Mouse (Mus musculus) heart, postnatal 14 days (tissue): Measurements from ENCODE around the gene Cmbl. TPM values are rescaled to one million over a fixed set of nuclear protein-coding genes. Genes with fewer than 3 reads are reported as not detected.

ENCODE experiments used
- DNase-seq, 2 experiments: peaks; one replicate each; pipeline ENCODE4 v3.0.0; 2021 to 2022
- intact Hi-C: fragments of 180-260 bp; cut with DNase I; formaldehyde crosslinking; loops from one replicate; pipeline ENCODE4 v1.15.1; 2025
- long read RNA-seq, 2 experiments: library from polyadenylated mRNA; stranded (forward); transcript quantifications; one replicate each; pipeline ENCODE4 v2.0.0; 2021
- total RNA-seq, 2 experiments: library from RNA; stranded (reverse); gene quantifications; 2 replicates each; pipeline ENCODE4 v1.2.3; 2021

The Cmbl gene
- 10 to 100 TPM; 25.6 to 26.5 TPM for total RNA-seq
- long read RNA-seq, experiment 1, transcript Cmbl-201 (6 exons, 1,155 nt) = major isoform, 24 of 26 reads
- long read RNA-seq, experiment 1, partial matches to known transcripts = 0 of 26 reads
- long read RNA-seq, experiment 1, other reads (novel, unspliced or antisense) = 2 of 26 reads
- long read RNA-seq, experiment 2, transcript Cmbl-201 (6 exons, 1,155 nt) = major isoform, 16 of 20 reads
- long read RNA-seq, experiment 2, partial matches to known transcripts = 1 of 20 reads
- long read RNA-seq, experiment 2, other reads (novel, unspliced or antisense) = 3 of 20 reads

GRCm38 (mm10) chr15:31565184-31565583, at the start of gene Cmbl:
TSS of gene Cmbl (plus strand) at chr15:31565389.
- intact Hi-C loops = no loop called here
- no peak for DNase-seq

DNA sequence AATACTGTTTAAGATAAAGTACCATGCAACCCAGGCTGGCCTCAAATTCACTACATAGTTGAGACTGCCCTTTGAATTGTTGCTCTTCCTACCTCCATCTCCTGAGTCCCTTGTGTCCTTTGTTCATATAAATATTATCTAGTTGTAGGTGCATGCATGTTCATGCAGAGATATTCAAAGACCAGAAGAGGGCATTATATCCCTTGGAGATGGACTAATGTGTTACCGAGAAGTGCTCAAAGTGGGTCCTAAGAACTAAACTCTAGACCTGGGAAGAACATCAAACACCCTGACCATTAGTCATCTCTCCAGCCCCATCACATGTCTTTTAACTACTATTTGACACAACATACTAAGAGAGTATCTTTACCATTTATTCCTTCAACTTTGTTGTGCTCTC, 48.0 kb upstream of the Cmbl start:
- intact Hi-C loops = loop anchor here (1.0 kb wide), 1 partner anchor 69 kb away; no protein-coding TSS in a partner anchor
- no peak for DNase-seq

- intact Hi-C loops = no loop called here
- DNase-seq = no peak
Measured at GRCm38 (mm10) chr15:31518371-31518770, 46.8 kb upstream of the Cmbl start.

DNA sequence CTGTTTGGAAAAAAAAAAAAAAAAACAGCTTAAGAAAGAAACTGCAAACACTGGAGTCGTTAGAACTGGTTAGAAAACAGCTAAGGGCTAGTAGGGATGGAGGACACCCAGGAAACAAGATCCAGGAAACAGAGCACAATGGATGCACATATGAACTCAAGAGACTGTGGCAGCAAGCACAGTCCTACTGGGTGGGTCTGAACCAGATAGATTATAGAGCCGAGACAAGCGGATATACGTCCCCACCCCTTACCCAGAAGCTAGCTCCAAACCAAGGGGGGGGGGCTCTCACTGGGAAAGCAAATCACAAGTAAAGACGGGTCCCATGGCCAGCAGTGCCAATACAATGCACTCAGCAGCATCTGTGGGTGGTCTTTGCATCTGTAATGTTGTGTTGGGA, 46.2 kb upstream of the Cmbl start:
- no peak for DNase-seq
- intact Hi-C loops = no loop called here

DNA sequence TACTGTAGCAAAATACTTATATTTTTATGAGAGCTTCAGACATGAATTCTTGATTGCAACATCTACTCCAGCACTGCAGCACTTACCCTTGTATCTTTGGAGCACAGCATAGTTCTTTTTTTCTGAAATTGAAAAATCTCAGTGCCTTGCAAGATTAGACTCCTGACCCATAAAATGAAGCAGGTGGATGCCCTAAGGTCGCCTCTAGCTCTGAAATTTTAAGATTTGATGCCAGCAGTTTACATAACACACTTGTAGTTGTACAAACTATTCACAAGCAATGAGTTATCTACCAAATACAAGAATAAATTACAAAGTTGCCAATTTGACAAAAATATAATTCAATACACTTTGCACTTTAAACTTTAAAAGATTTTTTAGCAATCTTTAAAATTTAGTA, 38.7 kb upstream of the Cmbl start:
- no peak for DNase-seq

DNA sequence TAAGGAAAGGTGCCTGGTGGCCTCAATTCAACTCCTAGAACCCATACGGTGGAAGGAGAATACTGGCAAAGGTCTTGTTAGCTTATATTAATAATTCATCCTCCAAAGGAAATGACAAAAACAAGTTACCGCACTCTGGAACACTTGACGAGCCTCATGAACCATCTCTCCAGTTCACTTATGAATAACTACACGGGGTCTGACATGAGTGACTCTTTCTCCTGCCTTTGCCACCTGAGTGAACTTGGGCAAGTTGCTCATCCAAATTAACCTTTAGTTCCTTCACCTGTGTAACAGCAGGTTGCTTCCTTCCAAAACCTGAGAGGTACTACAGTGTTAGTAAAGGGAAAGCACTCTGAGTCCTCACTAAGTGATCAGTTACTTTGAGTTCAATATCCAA, 36.7 kb upstream of the Cmbl start:
- intact Hi-C loops = no loop called here
- no peak for DNase-seq

More for the DNA sequence above, 38.7 kb upstream of the Cmbl start:
- intact Hi-C loops = no loop called here

GRCm38 (mm10) chr15:31529103-31529502, 36.1 kb upstream of the Cmbl start:
- DNase-seq = no peak
- intact Hi-C loops = no loop called here

GRCm38 (mm10) chr15:31529811-31530658, 35.2 kb upstream of the Cmbl start:
- intact Hi-C loops = loop anchor here (5.0 kb wide), 2 partner anchors 42 to 57 kb away; no protein-coding TSS in a partner anchor
- DNase-seq = peak; percentile 44 to 49

GRCm38 (mm10) chr15:31530659-31531445, 34.3 kb upstream of the Cmbl start, which contains the start of gene March6:
TSS of gene March6 (minus strand) at chr15:31531053.
- intact Hi-C loops = loop anchor here (5.0 kb wide), 2 partner anchors 41 to 56 kb away; no protein-coding TSS in a partner anchor
- DNase-seq = peak; percentile 91 to 94

DNA sequence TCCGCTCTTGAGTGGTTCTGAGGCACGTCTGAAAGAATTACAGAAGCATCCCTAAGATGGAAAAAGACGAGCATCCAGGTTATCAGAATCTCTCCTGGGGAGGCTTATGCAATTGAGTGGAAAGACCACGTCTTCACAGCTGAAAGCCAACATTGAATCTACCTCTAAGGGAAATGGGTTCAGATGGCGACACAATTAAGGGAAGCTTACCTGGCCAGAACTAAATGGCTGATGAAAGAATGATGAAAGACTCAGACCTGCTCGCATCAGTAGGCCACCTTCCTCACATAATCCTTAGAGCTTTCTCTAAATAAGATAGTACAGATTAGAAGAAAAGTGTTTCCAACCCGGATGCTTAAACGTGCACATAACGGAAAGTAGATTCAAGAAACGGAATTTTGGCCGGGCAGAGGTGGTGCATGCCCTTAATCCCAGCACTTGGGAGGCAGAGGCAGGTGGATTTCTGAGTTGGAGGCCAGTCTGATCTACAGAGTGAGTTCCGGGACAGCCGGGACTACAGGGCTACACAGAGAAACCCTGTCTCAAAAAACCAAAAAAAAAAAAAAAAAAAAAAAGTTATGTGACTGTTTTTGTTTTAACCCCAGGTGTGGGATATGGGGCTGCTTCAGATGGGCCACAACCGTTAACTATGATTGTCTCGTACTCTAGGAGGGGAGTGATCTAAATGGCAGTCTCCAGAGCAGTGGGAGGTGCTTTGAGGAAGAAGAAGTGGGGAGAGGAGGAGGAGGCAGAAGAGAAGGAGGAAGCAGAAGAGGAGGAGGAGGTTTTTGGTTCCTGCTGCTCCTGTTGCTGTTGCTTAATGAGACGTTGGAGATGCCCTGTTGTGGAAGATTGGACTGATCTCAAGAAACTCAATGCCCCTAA, 33.5 kb upstream of the Cmbl start:
- no peak for DNase-seq
- intact Hi-C loops = loop anchor here (5.0 kb wide), 2 partner anchors 41 to 56 kb away; no protein-coding TSS in a partner anchor

GRCm38 (mm10) chr15:31532331-31533021, 32.7 kb upstream of the Cmbl start:
- intact Hi-C loops = loop anchor here (5.0 kb wide), 2 partner anchors 40 to 55 kb away; no protein-coding TSS in a partner anchor
- DNase-seq = no peak

- no peak for DNase-seq
- intact Hi-C loops = loop anchor here (5.0 kb wide), 2 partner anchors 39 to 54 kb away; no protein-coding TSS in a partner anchor
Measured at GRCm38 (mm10) chr15:31533529-31533928, 31.7 kb upstream of the Cmbl start.

DNA sequence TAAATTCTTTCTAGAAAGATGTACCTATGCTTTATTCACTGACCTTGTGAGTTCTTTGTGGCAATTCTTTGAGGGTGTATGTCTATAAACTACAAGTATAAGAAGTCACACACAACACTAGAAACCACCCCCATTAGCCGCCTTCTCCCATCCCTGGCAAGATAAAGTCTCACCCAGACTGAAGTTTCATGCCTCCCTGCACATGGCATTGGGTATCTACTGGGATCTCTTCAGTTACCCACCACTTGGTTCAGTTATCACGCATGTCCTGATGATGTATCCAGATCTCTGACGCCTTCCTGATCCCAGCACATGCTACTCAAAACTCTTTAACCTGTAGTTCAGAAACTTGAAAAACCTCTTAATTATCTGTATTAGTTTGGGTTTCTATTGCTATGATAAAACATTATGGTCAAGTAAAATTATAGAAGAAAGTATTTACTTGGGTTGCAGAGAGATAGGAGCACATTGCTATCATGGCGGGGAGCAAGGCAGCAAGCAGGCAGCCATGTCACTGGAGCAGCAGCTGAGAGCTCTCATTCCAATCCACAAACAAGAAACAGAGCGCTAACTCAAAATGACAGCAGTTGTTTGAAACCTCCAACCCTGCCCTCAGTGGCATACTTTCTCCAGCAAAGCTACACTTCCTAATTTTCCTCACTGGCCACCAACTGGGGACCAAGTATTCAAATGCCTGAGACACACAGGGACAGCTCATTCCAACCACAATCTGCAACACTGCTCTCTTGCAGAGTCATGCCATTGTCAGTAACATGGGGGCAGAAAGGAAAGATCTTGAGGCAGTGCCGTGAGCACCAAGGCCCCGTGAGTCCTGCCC, 30.5 kb upstream of the Cmbl start:
- intact Hi-C loops = loop anchor here (5.0 kb wide), 2 partner anchors 38 to 53 kb away; no protein-coding TSS in a partner anchor
- no peak for DNase-seq

GRCm38 (mm10) chr15:31535259-31535855, 29.8 kb upstream of the Cmbl start:
- DNase-seq = no peak
- intact Hi-C loops = no loop called here

DNA sequence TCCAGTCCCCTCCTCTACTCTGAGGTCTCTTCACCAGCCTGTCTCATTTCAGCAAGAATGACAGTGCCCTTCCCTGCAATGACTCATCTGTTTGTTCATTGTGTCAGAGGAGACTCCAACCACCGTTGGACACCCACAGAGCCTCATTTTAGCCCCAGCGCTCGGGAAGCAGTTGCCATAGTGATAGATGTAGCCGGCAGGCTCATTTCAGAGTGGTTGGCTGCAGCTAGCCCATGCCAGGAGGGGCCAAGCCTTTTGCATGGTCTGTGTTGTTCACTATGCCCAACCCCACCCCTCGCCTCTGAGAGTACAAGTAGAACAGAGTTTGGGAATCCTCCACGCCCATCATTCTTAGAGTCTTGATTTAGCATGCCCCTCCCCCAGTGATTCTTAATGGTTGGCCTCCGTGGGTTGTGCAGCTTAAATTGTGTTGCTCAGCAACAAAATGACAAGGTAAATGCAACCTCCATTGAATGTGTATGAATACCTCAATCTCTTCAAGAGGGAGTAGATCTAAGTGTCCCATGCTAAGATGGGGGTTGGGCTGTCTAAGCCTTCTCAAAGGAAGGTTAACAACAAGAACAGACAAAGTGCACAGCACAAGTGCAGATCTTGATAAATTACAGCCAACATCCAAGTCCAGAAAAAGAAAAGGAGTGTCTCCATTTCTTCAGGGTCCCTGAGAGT, 29.0 kb upstream of the Cmbl start:
- no peak for DNase-seq
- intact Hi-C loops = no loop called here

DNA sequence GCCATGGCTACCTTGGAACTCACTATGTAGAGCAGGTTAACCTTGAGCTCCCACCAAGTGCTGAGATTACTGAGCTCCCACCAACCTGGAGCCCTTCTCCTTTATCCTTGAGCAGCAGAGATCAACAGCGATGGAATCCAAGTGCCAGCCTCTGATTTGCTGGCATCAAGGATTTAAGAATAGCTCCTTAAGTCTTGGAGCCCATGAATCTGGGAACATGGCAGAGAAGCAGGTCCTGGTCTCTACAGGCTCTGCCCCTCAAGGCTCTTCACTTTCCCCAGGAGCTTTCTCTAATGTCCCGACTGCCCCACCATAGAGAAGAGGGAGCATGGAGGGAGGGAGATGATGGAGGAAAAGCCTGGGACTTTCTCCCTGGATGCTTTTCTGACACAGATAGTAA, 27.5 kb upstream of the Cmbl start:
- no peak for DNase-seq
- intact Hi-C loops = no loop called here

DNA sequence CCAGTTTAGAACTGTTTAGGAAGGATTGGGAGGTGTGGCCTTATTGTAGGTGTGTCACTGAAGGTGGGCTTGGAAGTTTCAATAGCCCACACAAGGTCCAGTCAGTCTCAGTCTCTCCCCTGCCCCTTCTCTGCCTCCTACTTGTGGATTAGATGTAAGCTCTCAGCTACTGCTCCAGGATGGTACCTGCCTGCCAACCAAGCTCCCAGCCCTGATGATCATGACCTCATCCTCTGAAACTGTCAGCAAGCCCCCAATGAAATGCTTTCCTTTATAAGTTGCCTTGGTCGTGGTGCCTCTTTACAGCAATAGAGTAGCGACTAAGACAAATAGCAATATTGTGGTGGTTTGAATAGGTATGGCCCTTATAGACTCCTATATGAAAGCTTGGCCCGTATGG, 26.8 kb upstream of the Cmbl start:
- intact Hi-C loops = no loop called here

More for the DNA sequence above, 26.8 kb upstream of the Cmbl start:
- no peak for DNase-seq
